Mouse (Mus musculus) midbrain, embryonic 10.5 days (tissue): ENCODE results near the gene Gm49721. TPM values are rescaled to one million over a fixed set of nuclear protein-coding genes. Genes with fewer than 3 reads are reported as not detected.
A peak's percentile ranks its signal among the peaks of the same experiment; 100 is the strongest.
"Not testable (repeated sequence)": the region's sequence is repeated elsewhere in the genome, so short reads cannot be mapped to it uniquely, and the experiment has no call there.

Experiments
- DNase-seq: peaks from one replicate; pipeline ENCODE4 v3.0.0-alpha.2; 2017; ENCODE audit warnings: low spot score
- H3K27ac ChIP-seq: fragments of 300-500 bp; sonication (generic); replicated peaks from 2 replicates; pipeline ENCODE4 v1.5.1; 2016; ENCODE audit warnings: mild to moderate bottlenecking
- H3K27me3 ChIP-seq: fragments of 300-500 bp; sonication (generic); 2 replicates; pipeline ENCODE4 v1.6.1; 2016; ENCODE audit warnings: low read depth, mild to moderate bottlenecking; ENCODE audit not compliant: poor library complexity, severe bottlenecking
- H3K36me3 ChIP-seq: fragments of 300-500 bp; sonication (generic); 2 replicates; pipeline ENCODE4 v1.6.1; 2016; ENCODE audit warnings: mild to moderate bottlenecking, moderate library complexity
- H3K4me1 ChIP-seq: fragments of 300-500 bp; sonication (generic); 2 replicates; pipeline ENCODE4 v1.6.1; 2016
- H3K4me3 ChIP-seq: fragments of 300-500 bp; sonication (generic); 2 replicates; pipeline ENCODE4 v1.5.1; 2016; ENCODE audit warnings: mild to moderate bottlenecking, moderate library complexity
- H3K9me3 ChIP-seq: fragments of 300-500 bp; sonication (generic); replicated peaks from 2 replicates; pipeline ENCODE4 v1.6.1; 2016; ENCODE audit warnings: mild to moderate bottlenecking
- WGBS: fragments of 180-500 bp; shearing (Covaris S2); methylation state at CpG from one replicate; pipeline ENCODE4 v1.1.7; 2016; 5-methylcytosine and 5-hydroxymethylcytosine counted together
- polyA plus RNA-seq: library from polyadenylated mRNA; unstranded; fragments of >200 nt; fragmentation: Nextera tagmentation; extraction: Ambion mirVana; gene quantifications from 2 replicates; pipeline ENCODE4 v1.2.1, GENCODE M21; 2016

Gm49721 gene
- 0.10 and 0.32 TPM in 2 replicates for polyA plus RNA-seq

DNA sequence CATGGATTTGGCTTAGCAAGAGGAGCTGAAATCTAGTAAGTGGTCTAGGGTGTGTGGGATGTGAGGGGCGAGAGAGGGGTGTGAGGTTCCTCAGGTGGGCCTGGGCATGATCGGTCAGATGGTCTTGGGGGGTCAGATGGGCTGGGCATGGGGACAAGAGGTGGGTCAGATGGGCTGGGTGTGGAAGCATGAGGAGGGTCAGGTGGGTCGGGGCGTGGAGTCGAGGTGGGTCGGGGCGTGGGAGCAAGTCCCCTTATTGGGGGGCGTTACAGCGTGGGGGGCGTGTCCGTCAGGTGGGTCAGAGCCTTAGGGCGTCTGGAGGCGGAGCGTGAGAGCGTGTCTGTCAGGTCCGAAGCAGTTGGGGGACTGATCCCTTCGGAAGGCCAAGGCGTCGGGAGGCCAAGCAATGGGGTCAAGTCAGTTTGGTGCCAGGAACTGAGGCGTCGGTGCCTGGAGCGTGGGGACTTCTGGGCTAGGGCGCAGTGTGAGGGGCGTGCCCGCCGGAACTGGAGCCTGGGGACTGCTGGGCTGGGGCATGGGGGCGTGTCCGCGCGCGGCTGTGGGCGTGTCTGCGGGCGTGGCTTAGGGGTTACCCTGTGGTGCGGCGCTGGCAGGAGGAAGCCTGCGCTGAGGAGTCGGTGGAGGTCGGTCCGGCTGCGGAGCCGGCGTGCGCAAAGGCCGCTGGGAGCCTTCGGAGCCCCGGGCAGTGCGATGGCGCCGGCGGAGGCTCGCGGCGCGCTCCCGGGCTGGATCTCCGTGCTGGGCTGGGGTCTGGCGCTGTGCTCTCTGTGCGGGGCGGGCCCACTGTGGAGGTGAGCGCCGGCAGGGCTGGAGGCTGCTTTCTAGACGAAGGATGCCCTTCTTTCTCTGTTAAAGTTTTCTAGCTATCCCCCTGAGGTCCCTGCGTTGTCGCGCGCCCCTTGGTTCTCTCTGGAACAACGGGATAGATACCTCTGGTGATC, at the start of gene Gm49721:
TSS of gene Gm49721 (plus strand) at position 618 of the 962 bp plus-strand sequence.
- H3K27me3 ChIP-seq, H3K9me3 ChIP-seq, H3K36me3 ChIP-seq, H3K4me1 ChIP-seq: not testable (repeated sequence)
- Histone ChIP-seq H3K4me3 (peak within 1 kb of the TSS; percentile 59), H3K27ac (peak within 1 kb of the TSS; percentile 84)
- WGBS = 2% methylated on average over 55 of the region's 68 CpGs
- DNase-seq = peak; percentile 32

- 96% methylated on average over 7 of the region's 7 CpGs for WGBS
Observed at GRCm38 (mm10) chr17:6931625-6932024, 47.1 kb upstream of the Gm49721 start.

GRCm38 (mm10) chr17:6942560-6942959, 36.1 kb upstream of the Gm49721 start:
- H3K27ac ChIP-seq, H3K4me1 ChIP-seq, H3K27me3 ChIP-seq, H3K4me3 ChIP-seq, H3K9me3 ChIP-seq, DNase-seq, H3K36me3 ChIP-seq: not testable (repeated sequence)
- no CpG with 5 or more reads among the region's 4 CpGs for WGBS

More at GRCm38 (mm10) chr17:6931625-6932024, 47.1 kb upstream of the Gm49721 start:
- not testable (repeated sequence) for H3K4me1 ChIP-seq, H3K4me3 ChIP-seq, H3K27ac ChIP-seq, H3K27me3 ChIP-seq, H3K9me3 ChIP-seq, H3K36me3 ChIP-seq, DNase-seq

GRCm38 (mm10) chr17:6947637-6947983, 31.1 kb upstream of the Gm49721 start:
- not testable (repeated sequence) for H3K27me3 ChIP-seq, H3K4me1 ChIP-seq, H3K9me3 ChIP-seq, H3K27ac ChIP-seq, DNase-seq, H3K36me3 ChIP-seq
- peak overlapping the region; percentile 63 for H3K4me3 ChIP-seq
- WGBS = no CpG with 5 or more reads among the region's 8 CpGs

GRCm38 (mm10) chr17:6947984-6948768, 30.5 kb upstream of the Gm49721 start, which contains the start of gene Rsph3b:
Gene Rsph3b (minus strand): TSS chr17:6948682.
- H3K36me3 ChIP-seq, H3K9me3 ChIP-seq, H3K27me3 ChIP-seq, H3K4me1 ChIP-seq: not testable (repeated sequence)
- 1% methylated on average over 73 of the region's 73 CpGs for WGBS
- Histone ChIP-seq H3K4me3 (peak within 1 kb of the TSS; percentile 63), H3K27ac (peak within 1 kb of the TSS; percentile 83)
- DNase-seq = peak; percentile 93

- not testable (repeated sequence) for H3K4me1 ChIP-seq, H3K27me3 ChIP-seq, H3K36me3 ChIP-seq, H3K9me3 ChIP-seq
- DNase-seq = peak; percentile 12
- 21% methylated on average over 9 of the region's 9 CpGs for WGBS
- Histone ChIP-seq H3K27ac (peak overlapping the region; percentile 83), H3K4me3 (peak overlapping the region; percentile 63)
Observed at GRCm38 (mm10) chr17:6948769-6949228, 29.9 kb upstream of the Gm49721 start.

- WGBS = 92% methylated on average over 7 of the region's 8 CpGs
- not testable (repeated sequence) for H3K27ac ChIP-seq, H3K27me3 ChIP-seq, H3K9me3 ChIP-seq, H3K4me1 ChIP-seq, H3K4me3 ChIP-seq, DNase-seq
- H3K36me3 ChIP-seq = peaks cover 24% of the 10 kb centered on the region
Observed at GRCm38 (mm10) chr17:6958881-6959280, 19.8 kb upstream of the Gm49721 start.

GRCm38 (mm10) chr17:6959543-6960259, 19.0 kb upstream of the Gm49721 start:
- 74% methylated on average over 5 of the region's 6 CpGs for WGBS
- Histone ChIP-seq H3K4me3 (peak overlapping the region; percentile 61), H3K36me3 (peaks cover 22% of the 10 kb centered on the region)
- H3K27me3 ChIP-seq, H3K4me1 ChIP-seq, H3K27ac ChIP-seq, DNase-seq, H3K9me3 ChIP-seq: not testable (repeated sequence)

- H3K27me3 ChIP-seq, H3K9me3 ChIP-seq, DNase-seq, H3K4me1 ChIP-seq: not testable (repeated sequence)
- H3K4me3 ChIP-seq = peak overlapping the region; percentile 61
- peak overlapping the region; percentile 89 for H3K27ac ChIP-seq
- H3K36me3 ChIP-seq = peaks cover 15% of the 10 kb centered on the region
- WGBS = 1% methylated on average over 12 of the region's 12 CpGs
Observed at GRCm38 (mm10) chr17:6960349-6960748, 18.4 kb upstream of the Gm49721 start.

- 1% methylated on average over 47 of the region's 51 CpGs for WGBS
- peak within 1 kb of the TSS; percentile 89 for H3K27ac ChIP-seq
- not testable (repeated sequence) for H3K27me3 ChIP-seq, H3K9me3 ChIP-seq, H3K4me1 ChIP-seq
- peak within 1 kb of the TSS; percentile 61 for H3K4me3 ChIP-seq
- DNase-seq = peak; percentile 24
- H3K36me3 ChIP-seq = peaks cover 13% of the 10 kb centered on the region
Observed at GRCm38 (mm10) chr17:6960776-6961175, 17.9 kb upstream of the Gm49721 start, which contains the start of gene Tagap1. Gene Tagap1 (minus strand): TSS chr17:6961156.

- under 1% methylated on average over 17 of the region's 48 CpGs for WGBS
- peak; percentile 33 for DNase-seq
- H3K36me3 ChIP-seq, H3K9me3 ChIP-seq, H3K27me3 ChIP-seq, H3K27ac ChIP-seq, H3K4me1 ChIP-seq: not testable (repeated sequence)
- H3K4me3 ChIP-seq = peak overlapping the region; percentile 43
Observed at GRCm38 (mm10) chr17:6961181-6962000, 17.3 kb upstream of the Gm49721 start.

DNA sequence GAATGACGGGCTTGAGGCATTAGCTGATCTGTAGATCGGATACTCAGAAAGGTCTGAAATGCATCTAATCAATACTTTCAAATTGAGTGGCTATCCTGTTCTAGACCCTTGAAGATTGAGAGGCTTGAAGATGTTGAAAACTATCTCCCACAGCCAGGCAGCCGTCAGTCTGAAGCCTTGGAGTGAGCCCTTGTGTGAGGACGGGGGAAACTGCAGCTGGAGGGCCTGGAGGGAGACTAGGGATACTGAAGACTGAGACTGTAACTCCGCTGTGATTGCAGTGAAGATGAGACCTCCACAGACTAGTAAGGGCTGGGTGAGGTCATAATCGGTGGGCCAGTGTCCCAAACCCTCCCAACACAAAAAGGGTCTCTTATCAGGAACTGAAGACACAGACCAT, 16.4 kb upstream of the Gm49721 start:
- H3K36me3 ChIP-seq, H3K27ac ChIP-seq, DNase-seq, H3K27me3 ChIP-seq, H3K4me1 ChIP-seq, H3K4me3 ChIP-seq, H3K9me3 ChIP-seq: not testable (repeated sequence)
- 70% methylated on average over 4 of the region's 6 CpGs for WGBS
